Mouse (Mus musculus): ENCODE results near the gene Gipc3.

GRCm38 (mm10) chr10:81322444-81322843, 20.6 kb downstream of the Gipc3 start:
- TF ChIP-seq TAL1 (IDR thresholded peaks at IDR 0.05; ENCODE audit: low read length): no peak
- no peak for TF ChIP-seq GATA1 (IDR thresholded peaks at IDR 0.05; ENCODE audit: low read length)
